Mouse (Mus musculus): ENCODE results near the gene Tmem121. TPM values are rescaled to one million over a fixed set of nuclear protein-coding genes. Genes with fewer than 3 reads are reported as not detected.
A peak's percentile ranks its signal among the peaks of the same experiment; 100 is the strongest.

The Tmem121 gene
- polyA plus RNA-seq, 1 experiment from 2014 or later, result 5.6 TPM

- Histone ChIP-seq H3K27ac (ENCODE audit: low read length) (peak overlapping the region; percentile 93), H3K4me3 (ENCODE audit: low read length) (peak overlapping the region; percentile 44), H3K27me3 (replicated peaks; ENCODE audit: control insufficient read depth, insufficient read depth, low read length) (no peaks in the 10 kb centered on the region; the same call in 1 of the 2 replicates), H3K4me2 (ENCODE audit: low read depth, low read length) (peak overlapping the region; percentile 90), H3K36me3 (ENCODE audit: control insufficient read depth, insufficient read depth, low read length) (no peaks in the 10 kb centered on the region), H3K4me1 (ENCODE audit: control insufficient read depth, insufficient read depth, low read length) (peaks cover 31% of the 10 kb centered on the region), H3K9ac (ENCODE audit: low read depth, low read length) (peak overlapping the region; percentile 76), H3K9me3 (ENCODE audit: control insufficient read depth, low read length) (no peaks in the 10 kb centered on the region)
- WGBS, result 80% methylated on average over 6 of the region's 6 CpGs
- ATAC-seq, result no peak
These were observed 31.0 kb upstream of the Tmem121 start for GRCm38 (mm10) chr12:113154747-113155075.

DNA sequence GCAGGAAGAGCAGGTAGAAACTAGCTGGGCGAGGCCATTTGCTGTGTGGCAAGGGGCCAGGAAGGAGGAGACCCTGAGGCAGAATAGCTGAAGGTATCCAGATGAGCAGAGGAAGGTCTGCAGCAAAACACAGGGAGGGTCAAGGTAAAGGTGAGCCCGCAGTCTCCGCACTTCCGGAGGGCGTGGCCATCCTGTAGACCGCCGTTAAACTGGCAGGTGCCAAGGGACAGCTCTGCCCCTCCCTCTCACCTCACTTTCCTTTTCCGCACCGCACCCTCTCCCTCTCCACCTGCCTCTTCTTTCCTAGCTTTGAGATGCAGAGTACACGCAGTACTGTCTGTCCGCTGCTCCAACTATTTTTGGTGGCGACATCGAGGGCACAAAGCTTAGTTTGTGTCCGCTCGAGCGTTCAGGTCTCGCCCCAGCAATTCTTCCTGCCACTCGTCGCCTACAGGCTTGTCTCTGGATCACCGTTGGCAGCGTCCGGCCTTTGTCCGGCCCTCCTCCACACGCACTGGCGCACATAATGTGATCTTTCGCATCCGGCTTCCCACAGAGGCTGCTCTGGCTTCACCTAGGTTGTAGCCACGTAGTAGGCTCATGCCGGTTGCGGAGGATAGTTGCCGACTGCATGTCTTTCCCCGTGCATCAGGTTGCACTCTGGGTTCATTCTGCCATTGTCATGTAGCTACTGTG is 30.5 kb upstream of the Tmem121 start:
- ATAC-seq, result peak; percentile 7
- WGBS, result 4% methylated on average over 32 of the region's 32 CpGs
- Histone ChIP-seq H3K4me3 (ENCODE audit: low read length) (peak overlapping the region; percentile 44), H3K9me3 (ENCODE audit: control insufficient read depth, low read length) (no peaks in the 10 kb centered on the region), H3K27me3 (replicated peaks; ENCODE audit: control insufficient read depth, insufficient read depth, low read length) (no peaks in the 10 kb centered on the region; the same call in 1 of the 2 replicates), H3K36me3 (ENCODE audit: control insufficient read depth, insufficient read depth, low read length) (no peaks in the 10 kb centered on the region), H3K27ac (ENCODE audit: low read length) (peak overlapping the region; percentile 93), H3K4me1 (ENCODE audit: control insufficient read depth, insufficient read depth, low read length) (peaks cover 31% of the 10 kb centered on the region), H3K4me2 (ENCODE audit: low read depth, low read length) (peak overlapping the region; percentile 90), H3K9ac (ENCODE audit: low read depth, low read length) (peak overlapping the region; percentile 76)

- Histone ChIP-seq H3K4me1 (ENCODE audit: control insufficient read depth, insufficient read depth, low read length) (peaks cover 23% of the 10 kb centered on the region), H3K27me3 (replicated peaks; ENCODE audit: control insufficient read depth, insufficient read depth, low read length) (no peaks in the 10 kb centered on the region; the same call in 1 of the 2 replicates)
- WGBS, result under 1% methylated on average over 46 of the region's 46 CpGs
These were observed 29.7 kb upstream of the Tmem121 start, which contains the start of gene Tedc1 for GRCm38 (mm10) chr12:113155887-113156539. Gene Tedc1, plus strand, starts transcription at chr12:113156421.

DNA sequence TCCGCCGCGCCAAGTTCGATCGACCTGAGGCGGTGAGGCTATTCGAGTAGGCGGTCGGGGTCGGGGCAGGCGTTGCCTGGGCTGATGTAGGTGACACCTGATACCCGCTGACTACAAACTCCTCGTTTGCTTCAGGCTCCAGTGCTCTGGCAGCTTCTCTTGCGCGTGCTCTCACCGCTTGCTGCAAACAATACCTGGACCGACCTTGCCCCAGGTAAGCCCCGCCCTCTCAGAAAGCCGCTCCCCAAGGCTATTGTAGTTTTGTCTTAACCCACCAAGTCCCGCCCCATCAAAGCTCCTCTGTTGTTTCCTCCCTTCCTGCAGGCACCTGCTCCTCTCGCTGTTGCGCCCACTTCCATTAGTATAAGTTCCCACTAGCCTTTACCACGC is 29.2 kb upstream of the Tmem121 start:
- Histone ChIP-seq H3K27ac (ENCODE audit: low read length) (peak overlapping the region; percentile 87), H3K4me2 (ENCODE audit: low read depth, low read length) (peak overlapping the region; percentile 88), H3K4me3 (ENCODE audit: low read length) (peak overlapping the region; percentile 76), H3K36me3 (ENCODE audit: control insufficient read depth, insufficient read depth, low read length) (no peaks in the 10 kb centered on the region), H3K9ac (ENCODE audit: low read depth, low read length) (peak overlapping the region; percentile 74), H3K27me3 (replicated peaks; ENCODE audit: control insufficient read depth, insufficient read depth, low read length) (no peaks in the 10 kb centered on the region; the same call in 1 of the 2 replicates), H3K9me3 (ENCODE audit: control insufficient read depth, low read length) (no peaks in the 10 kb centered on the region), H3K4me1 (ENCODE audit: control insufficient read depth, insufficient read depth, low read length) (peaks cover 18% of the 10 kb centered on the region)
- peak; percentile 54 for ATAC-seq
- WGBS, result under 1% methylated on average over 23 of the region's 23 CpGs

More at GRCm38 (mm10) chr12:113155887-113156539, 29.7 kb upstream of the Tmem121 start, which contains the start of gene Tedc1:
- H3K27ac ChIP-seq (ENCODE audit: low read length), result peak within 1 kb of the TSS; percentile 93
- no peaks in the 10 kb centered on the region for H3K36me3 ChIP-seq (ENCODE audit: control insufficient read depth, insufficient read depth, low read length)
- H3K9ac ChIP-seq (ENCODE audit: low read depth, low read length), result peak within 1 kb of the TSS; percentile 76
- H3K4me2 ChIP-seq (ENCODE audit: low read depth, low read length), result peak within 1 kb of the TSS; percentile 90
- H3K4me3 ChIP-seq (ENCODE audit: low read length), result peak within 1 kb of the TSS; percentile 76
- ATAC-seq, result peak; percentile 95
- no peaks in the 10 kb centered on the region for H3K9me3 ChIP-seq (ENCODE audit: control insufficient read depth, low read length)

- 25% methylated on average over 8 of the region's 8 CpGs for WGBS
- Histone ChIP-seq H3K27ac (ENCODE audit: low read length) (no peak overlapping the region), H3K4me2 (ENCODE audit: low read depth, low read length) (peak overlapping the region; percentile 88), H3K9ac (ENCODE audit: low read depth, low read length) (peak overlapping the region; percentile 74), H3K36me3 (ENCODE audit: control insufficient read depth, insufficient read depth, low read length) (no peaks in the 10 kb centered on the region), H3K4me1 (ENCODE audit: control insufficient read depth, insufficient read depth, low read length) (peaks cover 16% of the 10 kb centered on the region), H3K4me3 (ENCODE audit: low read length) (peak overlapping the region; percentile 76), H3K27me3 (replicated peaks; ENCODE audit: control insufficient read depth, insufficient read depth, low read length) (no peaks in the 10 kb centered on the region), H3K9me3 (ENCODE audit: control insufficient read depth, low read length) (no peaks in the 10 kb centered on the region)
- ATAC-seq, result no peak
These were observed 28.7 kb upstream of the Tmem121 start for GRCm38 (mm10) chr12:113157002-113157401.

DNA sequence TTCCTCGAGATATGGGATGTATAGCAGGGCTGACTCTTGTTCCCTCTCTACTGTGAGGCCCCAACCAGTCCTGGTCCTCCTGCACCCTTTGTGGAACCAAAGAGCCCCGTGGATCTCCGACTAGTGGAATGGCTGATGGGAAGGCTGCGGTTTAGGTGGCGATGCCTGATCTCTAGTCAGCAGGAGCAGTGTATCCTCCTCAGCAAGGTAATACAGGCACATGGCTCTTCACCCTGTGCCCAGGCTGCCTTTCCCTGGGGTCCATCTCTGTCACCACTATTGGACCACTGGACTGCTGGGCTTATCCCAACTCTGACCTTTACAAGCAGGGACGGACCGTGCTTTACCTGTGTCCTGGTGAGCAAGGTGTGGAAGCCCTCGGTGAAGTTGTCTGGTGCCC is 28.2 kb upstream of the Tmem121 start:
- ATAC-seq, result no peak
- no peaks in the 10 kb centered on the region for H3K9me3 ChIP-seq (ENCODE audit: control insufficient read depth, low read length)
- no peaks in the 10 kb centered on the region for H3K36me3 ChIP-seq (ENCODE audit: control insufficient read depth, insufficient read depth, low read length)
- H3K27me3 ChIP-seq (replicated peaks; ENCODE audit: control insufficient read depth, insufficient read depth, low read length), result no peaks in the 10 kb centered on the region
- peaks cover 16% of the 10 kb centered on the region for H3K4me1 ChIP-seq (ENCODE audit: control insufficient read depth, insufficient read depth, low read length)
- WGBS, result 85% methylated on average over 8 of the region's 8 CpGs
- peak overlapping the region; percentile 74; the same call in 1 of the 2 replicates for H3K9ac ChIP-seq (ENCODE audit: low read depth, low read length)
- H3K4me3 ChIP-seq (ENCODE audit: low read length), result peak overlapping the region; percentile 76; the same call in 1 of the 2 replicates
- H3K4me2 ChIP-seq (ENCODE audit: low read depth, low read length), result peak overlapping the region; percentile 88
- no peak overlapping the region for H3K27ac ChIP-seq (ENCODE audit: low read length)

GRCm38 (mm10) chr12:113157971-113158370 is 27.8 kb upstream of the Tmem121 start:
- H3K4me1 ChIP-seq (ENCODE audit: control insufficient read depth, insufficient read depth, low read length), result peaks cover 16% of the 10 kb centered on the region
- no peak overlapping the region for H3K4me2 ChIP-seq (ENCODE audit: low read depth, low read length)
- H3K9me3 ChIP-seq (ENCODE audit: control insufficient read depth, low read length), result no peaks in the 10 kb centered on the region
- no peaks in the 10 kb centered on the region for H3K36me3 ChIP-seq (ENCODE audit: control insufficient read depth, insufficient read depth, low read length)
- ATAC-seq, result no peak
- H3K27ac ChIP-seq (ENCODE audit: low read length), result no peak overlapping the region
- no peak overlapping the region for H3K9ac ChIP-seq (ENCODE audit: low read depth, low read length)
- no peaks in the 10 kb centered on the region for H3K27me3 ChIP-seq (replicated peaks; ENCODE audit: control insufficient read depth, insufficient read depth, low read length)
- 89% methylated on average over 8 of the region's 8 CpGs for WGBS
- H3K4me3 ChIP-seq (ENCODE audit: low read length), result no peak overlapping the region

- no peak overlapping the region for H3K4me2 ChIP-seq (ENCODE audit: low read depth, low read length)
These were observed 22.1 kb upstream of the Tmem121 start for GRCm38 (mm10) chr12:113163561-113164006.

GRCm38 (mm10) chr12:113168031-113168536 is 17.6 kb upstream of the Tmem121 start:
- no peak overlapping the region for H3K27ac ChIP-seq (ENCODE audit: low read length)
- peak; percentile 27 for ATAC-seq
- no peak overlapping the region for H3K4me2 ChIP-seq (ENCODE audit: low read depth, low read length)
- H3K9ac ChIP-seq (ENCODE audit: low read depth, low read length), result no peak overlapping the region
- H3K9me3 ChIP-seq (ENCODE audit: control insufficient read depth, low read length), result no peaks in the 10 kb centered on the region
- H3K27me3 ChIP-seq (replicated peaks; ENCODE audit: control insufficient read depth, insufficient read depth, low read length), result no peaks in the 10 kb centered on the region
- no peak overlapping the region for H3K4me3 ChIP-seq (ENCODE audit: low read length)
- H3K4me1 ChIP-seq (ENCODE audit: control insufficient read depth, insufficient read depth, low read length), result no peaks in the 10 kb centered on the region
- no peaks in the 10 kb centered on the region for H3K36me3 ChIP-seq (ENCODE audit: control insufficient read depth, insufficient read depth, low read length)
- WGBS, result 76% methylated on average over 9 of the region's 9 CpGs

More at GRCm38 (mm10) chr12:113163561-113164006, 22.1 kb upstream of the Tmem121 start:
- H3K27me3 ChIP-seq (replicated peaks; ENCODE audit: control insufficient read depth, insufficient read depth, low read length), result no peaks in the 10 kb centered on the region
- WGBS, result 82% methylated on average over 11 of the region's 11 CpGs
- no peak overlapping the region for H3K9ac ChIP-seq (ENCODE audit: low read depth, low read length)
- H3K4me1 ChIP-seq (ENCODE audit: control insufficient read depth, insufficient read depth, low read length), result no peaks in the 10 kb centered on the region
- ATAC-seq, result peak; percentile 15; the same call in 1 of the 2 replicates
- no peaks in the 10 kb centered on the region for H3K9me3 ChIP-seq (ENCODE audit: control insufficient read depth, low read length)
- H3K4me3 ChIP-seq (ENCODE audit: low read length), result no peak overlapping the region
- no peaks in the 10 kb centered on the region for H3K36me3 ChIP-seq (ENCODE audit: control insufficient read depth, insufficient read depth, low read length)
- H3K27ac ChIP-seq (ENCODE audit: low read length), result peak overlapping the region; percentile 34; the same call in 1 of the 2 replicates

Measured in intestine, embryonic 16.5 days (tissue).